Mouse (Mus musculus) neural tube, embryonic 15.5 days (tissue): ENCODE results near the gene Fam172a. TPM values are rescaled to one million over a fixed set of nuclear protein-coding genes. Genes with fewer than 3 reads are reported as not detected.
A peak's percentile ranks its signal among the peaks of the same experiment; 100 is the strongest.
"Not testable (repeated sequence)": the region's sequence is repeated elsewhere in the genome, so short reads cannot be mapped to it uniquely, and the experiment has no call there.

Source experiments
- ATAC-seq: fragments of 200-750 bp; cut with Nextera tagmentation; 2 replicates; pipeline ENCODE4 v1.8.0; 2017; ENCODE audit warnings: mild to moderate bottlenecking, moderate TSS enrichment, moderate library complexity; ENCODE audit not compliant: low FRiP score
- H3K27ac ChIP-seq: fragments of 300-500 bp; sonication (generic); replicated peaks from 2 replicates; pipeline ENCODE4 v1.5.1; 2015; ENCODE audit warnings: mild to moderate bottlenecking, inconsistent platforms
- H3K27me3 ChIP-seq: fragments of 300-500 bp; sonication (generic); replicated peaks from 2 replicates; pipeline ENCODE4 v1.6.1; 2015; ENCODE audit warnings: inconsistent platforms
- H3K36me3 ChIP-seq: fragments of 300-500 bp; sonication (generic); 2 replicates; pipeline ENCODE4 v1.6.1; 2015; ENCODE audit warnings: inconsistent platforms
- H3K4me1 ChIP-seq: fragments of 300-500 bp; sonication (generic); 2 replicates; pipeline ENCODE4 v1.6.1; 2015; ENCODE audit warnings: inconsistent platforms
- H3K4me2 ChIP-seq: fragments of 300-500 bp; sonication (generic); 2 replicates; pipeline ENCODE4 v1.6.1; 2015; ENCODE audit warnings: inconsistent platforms, mild to moderate bottlenecking, moderate library complexity
- H3K4me3 ChIP-seq: fragments of 300-500 bp; sonication (generic); replicated peaks from 2 replicates; pipeline ENCODE4 v1.5.1; 2015; ENCODE audit warnings: mild to moderate bottlenecking, inconsistent platforms
- H3K9ac ChIP-seq: fragments of 300-500 bp; sonication (generic); replicated peaks from 2 replicates; pipeline ENCODE4 v1.6.1; 2015; ENCODE audit warnings: mild to moderate bottlenecking, inconsistent platforms
- H3K9me3 ChIP-seq: fragments of 300-500 bp; sonication (generic); replicated peaks from 2 replicates; pipeline ENCODE4 v1.6.1; 2016; ENCODE audit warnings: inconsistent platforms
- WGBS: fragments of 180-500 bp; shearing (Covaris S2); methylation state at CpG from one replicate; pipeline ENCODE4 v1.1.7; 2015; ENCODE audit warnings: mixed read lengths; 5-methylcytosine and 5-hydroxymethylcytosine counted together
- polyA plus RNA-seq: library from polyadenylated mRNA; unstranded; fragments of >200 nt; fragmentation: Nextera tagmentation; extraction: Ambion mirVana; gene quantifications from 2 replicates; pipeline ENCODE4 v1.2.1, GENCODE M21; 2015

Fam172a gene
- 37.1 and 39.5 TPM in 2 replicates for polyA plus RNA-seq

DNA sequence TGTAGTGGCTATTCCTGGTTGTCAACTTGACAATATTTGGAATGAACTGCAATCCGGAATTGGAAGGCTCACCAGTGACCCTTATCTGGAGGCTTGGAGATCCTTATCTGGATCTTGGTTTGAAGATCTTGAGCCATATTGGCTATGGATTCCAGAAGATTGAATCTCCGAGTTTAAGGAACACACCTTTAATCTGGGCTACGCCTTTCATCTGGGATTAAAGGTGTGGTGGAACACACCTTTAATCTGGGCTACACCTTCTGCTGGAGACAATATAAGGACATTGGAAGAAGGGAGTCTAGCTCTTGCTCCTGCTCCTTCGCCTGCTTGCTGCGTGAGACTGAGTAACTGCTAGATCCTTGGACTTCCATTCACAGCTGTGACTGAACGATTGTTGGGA, at the start of gene Fam172a:
Gene Fam172a, plus strand, starts transcription at position 301 of the 400 bp plus-strand sequence.
- H3K9ac ChIP-seq, ATAC-seq, H3K36me3 ChIP-seq, H3K4me2 ChIP-seq, H3K4me1 ChIP-seq, H3K27me3 ChIP-seq, H3K27ac ChIP-seq, H3K4me3 ChIP-seq, H3K9me3 ChIP-seq: not testable (repeated sequence)
- WGBS = no CpG with 5 or more reads among the region's 6 CpGs

DNA sequence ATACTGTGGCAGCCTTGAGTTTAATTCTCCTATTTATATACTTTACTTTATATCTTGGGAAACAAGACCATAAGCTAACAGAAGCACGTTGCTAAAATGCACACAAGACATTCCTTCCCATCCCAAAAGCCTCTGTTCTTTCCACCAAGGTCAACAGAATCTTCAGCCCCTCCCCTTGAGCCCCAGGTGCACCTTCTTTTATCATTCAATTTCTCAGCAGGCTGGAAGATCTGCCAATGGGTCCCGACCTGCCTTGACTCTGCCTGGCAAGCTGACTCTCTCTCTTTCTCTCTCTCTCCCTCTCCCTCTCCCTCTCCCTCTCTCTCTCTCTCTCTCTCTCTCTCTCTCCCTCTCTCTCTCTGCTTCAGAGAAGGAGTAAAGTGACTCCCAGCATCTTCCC, 13.2 kb upstream of the Fam172a start:
- Histone ChIP-seq H3K4me3 (no peak overlapping the region), H3K36me3 (no peaks in the 10 kb centered on the region), H3K9ac (no peak overlapping the region), H3K4me1 (no peaks in the 10 kb centered on the region), H3K9me3 (no peaks in the 10 kb centered on the region), H3K27ac (no peak overlapping the region), H3K27me3 (no peaks in the 10 kb centered on the region), H3K4me2 (no peak overlapping the region)
- 24% methylated on average over 2 of the region's 2 CpGs for WGBS
- no peak for ATAC-seq

DNA sequence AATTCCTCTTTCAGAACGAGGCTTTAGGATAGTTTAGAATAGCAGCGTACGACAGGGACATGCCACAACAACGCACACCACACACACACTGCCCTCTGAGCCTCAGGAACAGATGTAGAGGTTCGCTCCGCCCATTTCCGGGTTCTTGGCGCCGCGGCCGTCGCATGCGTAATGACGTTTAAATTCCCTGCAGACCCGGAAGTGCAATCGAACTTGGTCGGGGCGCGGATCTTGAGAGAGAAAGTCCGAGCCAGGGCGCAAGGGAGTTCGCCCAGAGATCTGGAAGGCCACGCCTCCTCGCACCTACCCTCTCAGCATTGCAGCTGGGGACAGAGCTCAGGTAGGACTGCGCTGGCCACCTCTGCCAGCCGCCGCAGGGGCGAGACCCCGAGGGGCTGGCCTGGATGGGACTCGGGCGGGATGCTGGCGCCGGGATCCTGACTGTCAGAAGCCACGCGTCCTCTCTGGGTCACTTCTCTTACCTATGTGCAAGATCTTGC, 6.7 kb downstream of the Fam172a start:
- Histone ChIP-seq H3K9ac (peak overlapping the region; percentile 87), H3K4me3 (peak overlapping the region; percentile 99), H3K4me1 (peaks cover 14% of the 10 kb centered on the region), H3K27me3 (no peaks in the 10 kb centered on the region), H3K36me3 (no peaks in the 10 kb centered on the region), H3K27ac (peak overlapping the region; percentile 66), H3K4me2 (peak overlapping the region; percentile 87), H3K9me3 (no peaks in the 10 kb centered on the region)
- WGBS = under 1% methylated on average over 35 of the region's 35 CpGs
- ATAC-seq = peak; percentile 99

DNA sequence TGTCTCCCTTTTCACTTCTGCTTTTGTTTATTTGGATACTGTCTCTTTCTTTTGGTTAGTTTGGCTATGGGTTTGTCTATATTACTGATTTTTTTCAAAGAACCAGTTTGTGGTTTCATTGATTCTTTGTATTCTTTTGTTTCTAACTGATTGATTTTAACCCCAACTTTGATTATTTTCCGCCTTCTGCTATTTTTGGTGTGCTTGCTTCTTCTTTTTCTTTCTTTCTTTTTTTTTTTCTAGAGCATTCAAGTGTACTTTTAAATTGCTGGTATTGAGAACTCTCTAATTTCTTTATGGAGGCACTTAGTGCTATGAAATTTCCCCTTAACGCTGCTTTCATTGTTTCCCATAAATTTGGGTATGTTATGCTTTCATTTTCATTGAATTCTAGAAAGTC, 15.7 kb downstream of the Fam172a start:
- no peak for ATAC-seq
- Histone ChIP-seq H3K27ac (no peak overlapping the region), H3K9me3 (no peaks in the 10 kb centered on the region), H3K4me1 (no peaks in the 10 kb centered on the region), H3K4me3 (no peak overlapping the region), H3K4me2 (no peak overlapping the region), H3K9ac (no peak overlapping the region), H3K27me3 (no peaks in the 10 kb centered on the region), H3K36me3 (no peaks in the 10 kb centered on the region)
- 94% methylated on average over 2 of the region's 2 CpGs for WGBS

DNA sequence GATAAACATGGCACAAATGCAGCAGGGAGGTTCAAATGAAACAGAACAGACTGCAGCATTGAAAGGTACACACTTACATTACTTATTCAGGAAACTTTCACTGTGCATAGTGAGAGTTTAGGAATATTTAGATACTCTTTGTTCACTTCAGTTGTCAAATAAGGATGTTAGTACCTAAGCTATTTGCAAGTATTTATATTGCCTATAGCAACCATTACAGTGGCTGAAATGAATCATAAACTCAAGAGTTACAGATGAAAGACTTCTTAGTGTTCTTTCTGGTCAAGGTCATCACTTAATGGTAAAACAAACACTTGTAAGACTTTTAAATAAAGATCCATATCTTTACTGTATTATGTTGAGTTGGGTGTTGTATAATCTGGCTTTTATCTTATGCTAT, 41.0 kb downstream of the Fam172a start:
- Histone ChIP-seq H3K4me2 (no peak overlapping the region), H3K9ac (no peak overlapping the region), H3K27ac (no peak overlapping the region), H3K4me3 (no peak overlapping the region), H3K36me3 (no peaks in the 10 kb centered on the region), H3K9me3 (no peaks in the 10 kb centered on the region), H3K27me3 (no peaks in the 10 kb centered on the region), H3K4me1 (no peaks in the 10 kb centered on the region)
- ATAC-seq = no peak

DNA sequence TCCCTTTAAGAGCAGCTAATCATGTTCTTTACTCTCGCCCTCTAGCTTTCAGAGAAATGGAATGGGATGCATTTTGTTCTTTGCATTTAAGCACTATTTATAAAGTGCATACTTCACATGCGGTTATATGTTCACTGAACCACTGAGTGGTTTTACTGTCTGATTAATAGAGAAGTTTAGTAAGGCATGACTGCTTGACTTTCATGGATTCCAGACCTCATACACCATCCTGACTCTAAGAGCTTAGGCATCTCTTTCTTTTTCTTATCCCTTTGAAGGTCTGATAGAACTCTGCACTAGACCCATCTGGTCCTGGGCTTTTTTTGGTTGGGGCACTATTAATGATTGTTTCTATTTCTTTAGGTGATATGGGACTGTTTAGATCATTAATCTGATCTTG, 75.8 kb downstream of the Fam172a start:
- ATAC-seq = no peak
- WGBS = 85% methylated on average over 2 of the region's 2 CpGs
- H3K9ac ChIP-seq = no peak overlapping the region
- no peak overlapping the region for H3K4me3 ChIP-seq
- no peaks in the 10 kb centered on the region for H3K36me3 ChIP-seq
- no peaks in the 10 kb centered on the region for H3K4me1 ChIP-seq
- no peaks in the 10 kb centered on the region for H3K27me3 ChIP-seq
- H3K27ac ChIP-seq = no peak overlapping the region
- H3K4me2 ChIP-seq = no peak overlapping the region
- no peaks in the 10 kb centered on the region for H3K9me3 ChIP-seq

DNA sequence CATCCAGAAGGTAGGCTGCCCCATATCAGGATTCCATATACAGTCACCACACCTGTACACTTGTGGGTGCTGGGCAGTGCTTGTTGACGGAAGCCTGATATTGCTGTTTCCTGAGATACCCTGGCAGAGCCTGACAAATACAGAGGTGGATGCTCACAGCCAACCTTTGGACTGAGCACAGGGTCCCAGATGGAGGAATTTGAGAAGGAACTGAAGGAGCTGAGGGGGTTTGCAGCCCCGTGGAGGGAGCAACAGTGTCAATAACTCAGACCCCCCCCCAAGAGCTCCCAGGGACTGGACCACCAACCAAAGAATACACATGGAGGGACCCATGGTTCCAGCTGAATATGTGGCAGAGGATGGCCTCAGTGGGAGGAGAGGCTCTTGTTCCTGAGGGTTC, 105.5 kb downstream of the Fam172a start:
- H3K27me3 ChIP-seq, H3K36me3 ChIP-seq, H3K27ac ChIP-seq, H3K9ac ChIP-seq, ATAC-seq, H3K4me1 ChIP-seq, H3K4me2 ChIP-seq, H3K4me3 ChIP-seq, H3K9me3 ChIP-seq: not testable (repeated sequence)
- 87% methylated on average over 2 of the region's 2 CpGs for WGBS

DNA sequence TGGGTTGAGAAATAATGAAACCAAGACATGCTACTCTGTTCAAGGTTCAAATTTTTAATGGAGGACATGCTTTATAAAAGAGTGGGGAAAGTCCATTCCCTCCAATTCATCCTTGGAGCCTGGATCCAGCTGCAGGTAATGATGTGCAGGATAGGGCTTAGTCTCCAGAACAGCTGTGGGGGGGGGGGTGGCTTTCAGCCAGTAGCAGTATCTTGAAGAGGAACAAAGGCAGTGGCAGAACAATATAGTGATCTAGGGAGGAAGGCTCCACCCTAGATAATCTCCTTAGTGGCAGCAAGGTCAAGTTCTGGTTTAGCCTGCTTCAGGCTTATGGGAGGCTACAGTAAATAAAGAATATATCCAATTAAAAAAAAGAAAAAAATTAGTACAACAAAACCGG, 108.6 kb downstream of the Fam172a start:
- no peak overlapping the region for H3K27ac ChIP-seq
- 90% methylated on average over 1 of the region's 1 CpGs for WGBS
- H3K27me3 ChIP-seq = no peaks in the 10 kb centered on the region
- ATAC-seq = no peak
- H3K9me3 ChIP-seq = no peaks in the 10 kb centered on the region
- H3K36me3 ChIP-seq = no peaks in the 10 kb centered on the region
- no peak overlapping the region for H3K4me2 ChIP-seq
- H3K4me3 ChIP-seq = no peak overlapping the region
- H3K4me1 ChIP-seq = no peaks in the 10 kb centered on the region
- H3K9ac ChIP-seq = no peak overlapping the region

DNA sequence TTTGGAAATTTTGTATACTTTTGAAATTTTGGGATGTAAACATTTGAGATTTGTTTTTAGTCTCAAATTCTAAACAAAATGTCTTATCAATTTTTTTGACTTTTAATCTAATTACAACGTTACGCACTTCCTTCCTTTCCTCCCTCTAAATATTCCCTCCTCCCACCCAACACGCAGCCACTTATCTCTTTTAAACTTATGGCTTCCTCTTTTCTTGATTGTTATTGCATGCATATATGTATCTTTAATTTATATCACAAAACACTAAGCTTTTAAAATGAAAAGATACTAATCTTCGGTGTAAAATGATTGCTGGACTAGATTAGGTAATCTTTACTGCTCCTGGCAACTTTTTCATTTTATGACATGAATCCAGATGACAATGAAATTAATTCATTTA, 124.3 kb downstream of the Fam172a start:
- Histone ChIP-seq H3K4me2 (no peak overlapping the region), H3K36me3 (no peaks in the 10 kb centered on the region), H3K27me3 (no peaks in the 10 kb centered on the region), H3K4me3 (no peak overlapping the region), H3K4me1 (no peaks in the 10 kb centered on the region), H3K9me3 (no peaks in the 10 kb centered on the region), H3K9ac (no peak overlapping the region), H3K27ac (no peak overlapping the region)
- WGBS = 91% methylated on average over 4 of the region's 4 CpGs
- ATAC-seq = no peak

DNA sequence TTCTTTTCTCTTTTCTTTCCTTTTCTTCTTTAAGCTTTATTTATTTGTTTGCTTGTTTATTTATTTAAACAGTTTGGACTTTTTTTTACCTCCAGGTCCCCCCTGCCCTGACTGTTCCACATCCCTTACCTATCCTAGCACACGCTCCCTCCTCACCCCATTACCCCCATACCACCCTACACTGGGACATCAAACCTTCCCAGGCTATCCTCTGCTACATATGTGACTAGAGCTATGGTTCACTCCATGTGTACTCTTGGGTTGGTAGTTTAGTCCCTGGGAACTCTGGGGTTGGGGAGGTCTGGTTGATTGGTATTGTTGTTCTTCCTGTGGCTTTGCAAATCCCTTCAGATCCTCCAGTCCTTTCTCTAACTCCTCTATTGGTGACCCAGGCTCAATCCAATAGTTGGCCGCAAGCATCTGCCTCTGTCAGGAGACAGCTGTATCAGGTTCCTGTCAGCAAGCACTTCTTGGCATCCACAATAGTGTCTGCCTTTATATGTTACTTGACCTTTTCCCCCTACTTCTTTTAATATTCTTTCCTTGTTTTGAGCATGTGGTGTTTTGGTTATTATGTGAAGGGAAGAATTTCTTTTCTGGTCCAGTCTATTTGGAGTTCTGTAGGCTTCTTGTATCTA, 141.3 kb downstream of the Fam172a start:
- no peaks in the 10 kb centered on the region for H3K4me1 ChIP-seq
- no peaks in the 10 kb centered on the region for H3K9me3 ChIP-seq
- no peaks in the 10 kb centered on the region for H3K27me3 ChIP-seq
- 94% methylated on average over 2 of the region's 2 CpGs for WGBS
- H3K36me3 ChIP-seq = no peaks in the 10 kb centered on the region
- no peak for ATAC-seq
- no peak overlapping the region for H3K4me2 ChIP-seq
- no peak overlapping the region for H3K9ac ChIP-seq
- H3K27ac ChIP-seq = no peak overlapping the region
- H3K4me3 ChIP-seq = no peak overlapping the region

DNA sequence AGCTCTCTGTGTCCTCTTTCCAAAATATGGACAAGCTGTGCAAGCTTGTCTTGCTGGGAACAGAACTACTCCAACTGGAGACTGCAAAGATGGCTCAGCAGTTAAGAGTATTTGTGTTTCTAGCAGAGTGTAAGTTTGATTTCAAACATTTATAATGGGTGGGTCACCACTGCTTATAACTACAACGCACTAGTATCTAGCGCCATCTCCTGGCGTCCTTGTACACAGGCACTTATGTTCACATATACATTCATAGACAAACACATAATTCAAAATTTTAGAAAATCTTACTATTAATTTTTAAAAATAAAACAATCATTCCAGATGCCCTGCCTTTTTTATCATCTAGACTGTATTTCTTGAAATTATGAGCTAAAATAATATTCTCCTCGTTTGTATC, 147.0 kb downstream of the Fam172a start:
- Histone ChIP-seq H3K4me2 (no peak overlapping the region), H3K36me3 (no peaks in the 10 kb centered on the region), H3K27ac (no peak overlapping the region), H3K9ac (no peak overlapping the region), H3K4me3 (no peak overlapping the region), H3K27me3 (no peaks in the 10 kb centered on the region), H3K4me1 (no peaks in the 10 kb centered on the region), H3K9me3 (no peaks in the 10 kb centered on the region)
- WGBS = 78% methylated on average over 4 of the region's 4 CpGs
- no peak for ATAC-seq

DNA sequence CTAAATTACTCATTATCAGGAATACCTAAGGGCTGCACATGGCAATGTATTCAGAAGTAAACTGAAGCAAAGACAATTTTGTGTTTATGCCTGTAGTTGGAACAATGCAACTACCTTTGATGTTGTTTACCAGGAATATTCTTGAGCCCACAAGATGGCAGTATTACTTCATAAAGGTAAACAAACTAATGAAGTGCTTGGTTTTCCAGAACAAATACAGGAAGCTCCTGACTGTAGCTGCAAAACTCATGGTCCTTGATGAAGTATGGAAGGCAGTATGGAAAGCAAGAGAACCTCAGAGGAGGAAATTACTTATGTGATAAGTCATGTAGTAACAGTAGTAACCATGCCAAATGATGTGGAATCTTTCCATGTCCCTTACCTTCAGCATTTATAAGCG, 163.0 kb downstream of the Fam172a start:
- no peak for ATAC-seq
- no peaks in the 10 kb centered on the region for H3K36me3 ChIP-seq
- WGBS = 97% methylated on average over 1 of the region's 1 CpGs
- H3K9ac ChIP-seq = no peak overlapping the region
- H3K4me1 ChIP-seq = no peaks in the 10 kb centered on the region
- no peaks in the 10 kb centered on the region for H3K9me3 ChIP-seq
- no peak overlapping the region for H3K27ac ChIP-seq
- H3K27me3 ChIP-seq = no peaks in the 10 kb centered on the region
- H3K4me2 ChIP-seq = no peak overlapping the region
- no peak overlapping the region for H3K4me3 ChIP-seq

DNA sequence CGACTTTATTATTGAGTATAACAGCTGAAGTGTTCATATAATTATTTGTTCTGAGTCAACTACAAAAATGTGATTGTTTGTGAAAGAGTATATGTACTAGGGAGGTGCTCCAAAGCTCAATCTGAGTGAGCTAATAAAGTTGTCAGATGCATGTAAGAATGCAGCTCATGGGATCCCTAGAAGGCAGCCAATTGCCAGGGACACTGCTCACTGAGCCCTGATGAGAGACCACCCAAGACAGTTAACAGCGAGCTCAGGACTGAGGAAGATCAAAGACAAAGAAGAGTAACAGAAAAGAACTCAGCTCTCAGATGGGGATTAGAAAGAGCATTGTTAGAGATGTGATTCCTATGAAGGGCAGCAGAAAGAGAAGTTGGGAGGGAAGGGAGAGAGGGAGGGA, 166.5 kb downstream of the Fam172a start:
- no peak overlapping the region for H3K9ac ChIP-seq
- H3K4me3 ChIP-seq = no peak overlapping the region
- H3K36me3 ChIP-seq = no peaks in the 10 kb centered on the region
- WGBS = 45% methylated on average over 2 of the region's 2 CpGs
- no peak overlapping the region for H3K4me2 ChIP-seq
- no peaks in the 10 kb centered on the region for H3K4me1 ChIP-seq
- ATAC-seq = no peak
- no peaks in the 10 kb centered on the region for H3K27me3 ChIP-seq
- no peak overlapping the region for H3K27ac ChIP-seq
- no peaks in the 10 kb centered on the region for H3K9me3 ChIP-seq
